Mouse (Mus musculus): Measurements from ENCODE around the gene Marcks. TPM values are rescaled to one million over a fixed set of nuclear protein-coding genes. Genes with fewer than 3 reads are reported as not detected.

Marcks gene
- total RNA-seq (2021) = 10 to 100 TPM; 92.0 to 98.1 TPM
- long read RNA-seq, experiment 1, full-length matches to known transcripts = 123 of 161 reads
- long read RNA-seq, experiment 1, partial matches to known transcripts = 35 of 161 reads
- long read RNA-seq, experiment 1, other reads (novel, unspliced or antisense) = 3 of 161 reads
- long read RNA-seq, experiment 2, full-length matches to known transcripts = 157 of 212 reads
- long read RNA-seq, experiment 2, partial matches to known transcripts = 0 of 212 reads
- long read RNA-seq, experiment 2, other reads (novel, unspliced or antisense) = 55 of 212 reads

- DNase-seq (ENCODE audit: low spot score in 2 of 2) = peak; percentile 83 to 87
- H3K27ac ChIP-seq = peak within 1 kb of the TSS; percentile 98
- no peak for TF ChIP-seq CTCF (conservative IDR thresholded peaks at IDR 0.05)
- H3K4me3 ChIP-seq = peak within 1 kb of the TSS; percentile 81
Measured at GRCm38 (mm10) chr10:37138778-37139442, at the start of gene Marcks. Gene Marcks (minus strand): TSS chr10:37138920.

DNA sequence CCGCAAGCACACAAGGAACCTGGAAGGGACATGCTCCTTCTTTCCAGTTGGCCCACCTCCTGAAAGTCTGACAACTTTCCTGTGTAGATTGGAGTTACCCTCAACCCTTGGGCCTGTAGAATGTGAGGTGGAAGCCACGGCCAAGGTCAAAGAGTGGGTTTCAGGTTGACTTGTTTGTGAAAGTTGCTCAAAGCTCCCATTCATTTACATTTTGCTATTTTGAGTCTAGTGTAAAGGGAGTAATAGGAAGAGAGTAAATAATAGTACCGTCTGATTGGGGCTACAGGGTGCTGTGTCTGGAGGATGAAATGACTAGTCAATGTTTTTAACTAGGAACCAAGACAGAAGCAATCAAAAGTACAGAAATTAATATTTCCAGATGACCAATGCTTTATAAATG lies 38.4 kb upstream of the Marcks start:
- no peak overlapping the region for H3K27ac ChIP-seq
- no peak for DNase-seq (ENCODE audit: low spot score in 2 of 2)
- TF ChIP-seq CTCF (conservative IDR thresholded peaks at IDR 0.05) = no peak

GRCm38 (mm10) chr10:37172416-37172950 lies 33.8 kb upstream of the Marcks start:
- Histone ChIP-seq H3K27ac (no peak overlapping the region), H3K4me3 (no peak overlapping the region)
- TF ChIP-seq CTCF (conservative IDR thresholded peaks at IDR 0.05) = no peak
- no peak for DNase-seq (ENCODE audit: low spot score in 2 of 2)

More for the DNA sequence above, 38.4 kb upstream of the Marcks start:
- no peak overlapping the region for H3K4me3 ChIP-seq

DNA sequence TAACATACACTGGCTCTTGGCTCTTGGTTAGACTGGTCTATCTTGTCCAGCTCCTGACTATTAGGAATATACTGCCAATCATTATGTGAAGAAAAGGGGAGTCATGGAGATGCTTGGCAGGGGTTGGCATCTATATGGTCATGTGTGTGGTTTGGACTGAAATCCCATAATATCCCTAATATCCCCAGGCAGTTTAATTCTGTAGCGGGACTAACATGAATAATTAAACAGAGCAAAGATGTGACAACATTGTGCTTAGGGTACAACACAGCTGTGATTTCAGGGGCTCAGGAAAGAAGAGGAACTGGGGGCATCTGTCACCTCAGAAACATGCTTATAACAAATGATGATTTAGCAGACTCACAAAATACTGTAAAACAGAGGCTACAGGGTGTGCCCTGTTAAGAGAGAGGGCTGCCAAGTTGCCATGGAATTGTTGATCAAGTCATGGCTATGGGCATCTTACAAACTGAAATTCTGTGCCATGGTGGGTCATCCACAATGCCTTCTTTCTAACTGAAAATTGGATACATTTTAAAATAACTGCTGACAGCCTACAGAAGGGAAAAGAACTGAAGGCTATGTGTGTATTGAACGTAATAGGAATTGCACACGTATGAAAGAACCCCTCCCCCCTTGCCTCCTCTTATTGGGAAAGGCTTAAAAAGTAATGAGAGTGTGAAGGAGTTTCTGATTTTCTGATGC lies 33.1 kb upstream of the Marcks start:
- TF ChIP-seq CTCF (conservative IDR thresholded peaks at IDR 0.05) = no peak
- Histone ChIP-seq H3K4me3 (no peak overlapping the region), H3K27ac (no peak overlapping the region)
- no peak for DNase-seq (ENCODE audit: low spot score in 2 of 2)

DNA sequence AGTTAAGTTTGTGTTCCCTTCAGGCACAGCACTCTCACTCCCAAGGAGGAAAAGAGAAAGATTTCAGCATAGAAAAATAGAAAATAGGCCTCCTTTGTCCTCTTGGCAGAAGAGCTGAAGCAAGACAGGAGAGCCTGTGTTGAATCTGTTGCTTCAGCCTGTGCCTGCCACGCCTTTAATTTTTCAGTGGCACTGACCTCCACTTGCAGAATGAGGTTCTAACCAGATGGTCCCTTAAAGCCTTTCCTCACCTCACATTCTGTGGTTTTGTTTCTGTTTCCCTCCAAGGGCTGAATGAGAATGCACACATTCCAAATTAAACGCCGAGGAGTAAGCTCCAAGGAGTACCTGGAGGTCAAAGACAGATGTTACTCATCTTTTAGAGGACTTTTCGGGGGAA lies 32.2 kb upstream of the Marcks start:
- no peak for TF ChIP-seq CTCF (conservative IDR thresholded peaks at IDR 0.05)
- H3K4me3 ChIP-seq = no peak overlapping the region
- H3K27ac ChIP-seq = 0 out of 2 replicates have a peak overlapping the region, but pooled peaks have one; percentile 6
- DNase-seq (ENCODE audit: low spot score in 2 of 2) = no peak

DNA sequence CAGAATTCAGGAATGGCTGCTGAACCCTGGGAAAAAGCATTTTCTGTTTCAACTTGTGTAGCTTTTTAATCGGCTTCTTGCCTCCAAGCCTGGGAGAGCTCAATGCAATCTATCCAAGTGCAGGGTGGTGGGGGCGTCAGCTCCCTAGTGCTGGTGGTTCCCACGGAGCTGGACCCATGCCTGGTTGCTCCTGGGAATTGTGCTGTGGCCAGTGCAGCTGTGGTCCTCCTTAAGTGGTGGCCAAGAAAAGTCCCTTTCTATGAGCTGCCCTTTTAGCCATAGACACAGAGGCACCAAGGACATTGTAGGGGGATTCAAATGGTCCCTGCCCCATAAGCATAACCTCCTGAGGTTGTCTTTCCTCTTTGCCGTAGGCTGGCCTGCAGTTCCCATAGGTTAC lies 31.7 kb upstream of the Marcks start:
- peak overlapping the region; percentile 18; the same call in 1 of the 2 replicates for H3K27ac ChIP-seq
- TF ChIP-seq CTCF (conservative IDR thresholded peaks at IDR 0.05) = no peak
- H3K4me3 ChIP-seq = no peak overlapping the region
- no peak for DNase-seq (ENCODE audit: low spot score in 2 of 2)

DNA sequence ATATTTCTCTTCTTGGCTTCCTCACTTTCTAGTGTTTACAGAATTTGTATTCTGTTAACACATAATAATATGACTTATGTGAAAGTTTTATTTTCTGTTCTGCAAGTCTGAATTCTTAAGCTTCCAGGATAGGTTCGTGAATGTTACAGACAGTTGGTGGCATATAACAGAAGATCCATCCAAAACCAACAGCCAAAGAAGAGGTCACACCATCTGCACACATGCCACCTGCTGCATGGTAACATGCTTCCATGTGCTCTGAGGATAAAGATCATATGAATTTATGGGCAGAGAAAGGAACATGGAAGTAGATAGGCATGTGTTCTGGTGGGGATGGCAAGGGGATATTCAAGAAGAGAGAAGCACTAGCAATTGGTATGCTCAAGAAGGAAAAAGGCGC lies 28.8 kb upstream of the Marcks start:
- no peak overlapping the region for H3K27ac ChIP-seq
- DNase-seq (ENCODE audit: low spot score in 2 of 2) = no peak
- TF ChIP-seq CTCF (conservative IDR thresholded peaks at IDR 0.05) = no peak
- no peak overlapping the region for H3K4me3 ChIP-seq

- TF ChIP-seq CTCF (conservative IDR thresholded peaks at IDR 0.05) = no peak
- DNase-seq (ENCODE audit: low spot score in 2 of 2) = no peak
- Histone ChIP-seq H3K4me3 (no peak overlapping the region), H3K27ac (no peak overlapping the region)
Measured at GRCm38 (mm10) chr10:37159731-37160130, 21.0 kb upstream of the Marcks start.

DNA sequence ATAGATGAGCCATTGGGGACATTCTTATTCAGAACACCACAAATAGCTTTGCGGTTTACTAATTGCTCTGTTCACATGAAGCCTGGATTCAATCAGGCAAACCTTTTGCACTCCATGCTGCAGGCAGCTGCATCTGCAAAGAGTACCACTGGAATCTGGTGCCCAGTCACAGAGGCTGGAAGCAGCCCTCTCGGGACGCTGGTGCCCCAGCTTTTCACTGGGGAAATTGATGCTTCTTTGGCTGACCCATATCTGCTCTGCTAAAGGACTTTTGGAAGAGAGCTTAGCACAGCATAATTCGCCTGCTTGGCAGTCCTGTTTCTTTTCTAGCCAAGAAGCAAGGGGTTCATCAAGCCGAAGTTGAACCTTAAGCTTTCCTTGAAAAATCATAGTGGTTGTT lies 18.4 kb upstream of the Marcks start:
- DNase-seq (ENCODE audit: low spot score in 2 of 2) = peak in 1 of 2 experiments; percentile 12
- no peak for TF ChIP-seq CTCF (conservative IDR thresholded peaks at IDR 0.05)
- Histone ChIP-seq H3K27ac (no peak overlapping the region), H3K4me3 (no peak overlapping the region)

- H3K27ac ChIP-seq = no peak overlapping the region
- no peak overlapping the region for H3K4me3 ChIP-seq
- TF ChIP-seq CTCF (conservative IDR thresholded peaks at IDR 0.05) = no peak
Measured at GRCm38 (mm10) chr10:37155131-37155530, 16.4 kb upstream of the Marcks start.

GRCm38 (mm10) chr10:37151539-37152271 lies 13.0 kb upstream of the Marcks start:
- no peak for DNase-seq (ENCODE audit: low spot score in 2 of 2)
- Histone ChIP-seq H3K27ac (no peak overlapping the region), H3K4me3 (no peak overlapping the region)
- TF ChIP-seq CTCF (conservative IDR thresholded peaks at IDR 0.05) = no peak

More at GRCm38 (mm10) chr10:37155131-37155530, 16.4 kb upstream of the Marcks start:
- no peak for DNase-seq (ENCODE audit: low spot score in 2 of 2)

- DNase-seq (ENCODE audit: low spot score in 2 of 2) = no peak
- H3K4me3 ChIP-seq = no peak overlapping the region
- no peak overlapping the region for H3K27ac ChIP-seq
- TF ChIP-seq CTCF (conservative IDR thresholded peaks at IDR 0.05) = no peak
Measured at GRCm38 (mm10) chr10:37148016-37148415, 9.3 kb upstream of the Marcks start.
